Mouse (Mus musculus) midbrain, postnatal 0 days (tissue): ENCODE data around the gene Gpr176. TPM values are rescaled to one million over a fixed set of nuclear protein-coding genes. Genes with fewer than 3 reads are reported as not detected.
"Not testable (repeated sequence)": the region's sequence is repeated elsewhere in the genome, so short reads cannot be mapped to it uniquely, and the experiment has no call there.

ENCODE experiments used
- ATAC-seq: fragments of 200-750 bp; cut with Nextera tagmentation; 2 replicates; pipeline ENCODE4 v1.8.0; 2017; ENCODE audit warnings: moderate number of reproducible peaks, mild to moderate bottlenecking, moderate TSS enrichment, moderate library complexity; ENCODE audit not compliant: low FRiP score
- DNase-seq: peaks from one replicate; pipeline ENCODE4 v3.0.0-alpha.2; 2015; ENCODE audit warnings: low spot score
- H3K27ac ChIP-seq: fragments of 300-500 bp; sonication (generic); 2 replicates; pipeline ENCODE4 v1.5.1; 2014; ENCODE audit warnings: low read depth, mild to moderate bottlenecking, low read length, mixed read lengths
- H3K27me3 ChIP-seq: fragments of 300-500 bp; sonication (generic); 2 replicates; pipeline ENCODE4 v1.6.1; 2014; ENCODE audit warnings: low read length, control low read depth, mixed read lengths; ENCODE audit not compliant: insufficient read depth
- H3K36me3 ChIP-seq: fragments of 300-500 bp; sonication (generic); 2 replicates; pipeline ENCODE4 v1.6.1; 2014; ENCODE audit warnings: low read length, control low read depth, mixed read lengths; ENCODE audit not compliant: insufficient read depth
- H3K4me1 ChIP-seq: fragments of 300-500 bp; sonication (generic); 2 replicates; pipeline ENCODE4 v1.6.1; 2014; ENCODE audit warnings: mild to moderate bottlenecking, control low read depth, antibody characterized with exemption, low read length, mixed read lengths; ENCODE audit not compliant: insufficient read depth
- H3K4me2 ChIP-seq: fragments of 300-500 bp; sonication (generic); 2 replicates; pipeline ENCODE4 v1.6.1; 2014; ENCODE audit warnings: low read depth, mild to moderate bottlenecking, low read length, mixed read lengths; ENCODE audit not compliant: poor library complexity, severe bottlenecking
- H3K4me3 ChIP-seq: fragments of 300-500 bp; sonication (generic); 2 replicates; pipeline ENCODE4 v1.5.1; 2014; ENCODE audit warnings: low read depth, mild to moderate bottlenecking, low read length, moderate library complexity
- H3K9ac ChIP-seq: fragments of 300-500 bp; sonication (generic); replicated peaks from 2 replicates; pipeline ENCODE4 v1.6.1; 2014; ENCODE audit warnings: mild to moderate bottlenecking, low read length, moderate library complexity, mixed read lengths; ENCODE audit not compliant: poor library complexity, severe bottlenecking
- H3K9me3 ChIP-seq: fragments of 300-500 bp; sonication (generic); 2 replicates; pipeline ENCODE4 v1.6.1; 2016; ENCODE audit warnings: low read length, control low read depth
- CTCF ChIP-seq: IDR thresholded peaks from 2 replicates; pipeline ENCODE4 v1.5.1; 2016; ENCODE audit warnings: antibody characterized with exemption, mild to moderate bottlenecking
- WGBS: fragments of 180-500 bp; shearing (Covaris S2); extraction: QIAGEN DNeasy Blood & Tissue Kit; methylation state at CpG from one replicate; pipeline ENCODE4 v1.1.7; 2014; 5-methylcytosine and 5-hydroxymethylcytosine counted together
- polyA plus RNA-seq: library from polyadenylated mRNA; unstranded; fragments of >200 nt; fragmentation: Nextera tagmentation; extraction: Ambion mirVana; gene quantifications from 2 replicates; pipeline ENCODE4 v1.2.1, GENCODE M21; 2015
- total RNA-seq: library from RNA; depleted of rRNA; stranded (reverse); fragments of >200 nt; gene quantifications from 2 replicates; pipeline ENCODE4 v1.2.3, GENCODE M21; 2014

Gene Gpr176
- total and polyA plus RNA-seq, 2 experiments from 2014 or later, result 9.0 to 15.1 TPM

GRCm38 (mm10) chr2:118293583-118293982, 79.6 kb downstream of the Gpr176 start:
- Histone ChIP-seq H3K9ac (no peak overlapping the region), H3K4me3 (no peak overlapping the region), H3K4me2 (no peak overlapping the region), H3K27ac (0 out of 2 replicates have a peak overlapping the region, but pooled peaks have one; percentile 39), H3K4me1 (peaks cover 8% of the 10 kb centered on the region; the same call in 1 of the 2 replicates), H3K27me3 (no peaks in the 10 kb centered on the region), H3K36me3 (no peaks in the 10 kb centered on the region), H3K9me3 (no peaks in the 10 kb centered on the region)
- DNase-seq (no peak), ATAC-seq (no peak)
- WGBS, result 45% methylated on average over 5 of the region's 5 CpGs
- no peak for TF ChIP-seq CTCF

DNA sequence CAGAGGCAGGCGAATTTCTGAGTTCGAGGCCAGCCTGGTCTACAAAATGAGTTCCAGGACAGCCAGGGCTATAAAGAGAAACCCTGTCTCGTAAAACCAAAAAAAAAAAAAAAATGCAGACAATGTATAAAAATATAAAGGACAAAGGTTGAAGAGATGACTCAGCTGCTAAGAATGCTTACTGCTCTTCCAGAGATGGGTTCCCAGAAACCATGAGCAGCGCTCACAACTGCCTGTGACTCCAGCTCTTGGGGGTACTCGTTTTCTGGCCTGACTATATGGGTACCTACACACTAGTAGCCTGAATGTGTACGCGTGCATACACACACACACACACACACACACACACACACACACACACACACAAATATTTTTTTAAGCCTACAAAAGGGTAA, 84.2 kb downstream of the Gpr176 start:
- DNase-seq, H3K27me3 ChIP-seq, H3K4me3 ChIP-seq, H3K4me2 ChIP-seq, H3K36me3 ChIP-seq, H3K9ac ChIP-seq, H3K27ac ChIP-seq, ATAC-seq, H3K9me3 ChIP-seq, H3K4me1 ChIP-seq: not testable (repeated sequence)
- 90% methylated on average over 7 of the region's 7 CpGs for WGBS

DNA sequence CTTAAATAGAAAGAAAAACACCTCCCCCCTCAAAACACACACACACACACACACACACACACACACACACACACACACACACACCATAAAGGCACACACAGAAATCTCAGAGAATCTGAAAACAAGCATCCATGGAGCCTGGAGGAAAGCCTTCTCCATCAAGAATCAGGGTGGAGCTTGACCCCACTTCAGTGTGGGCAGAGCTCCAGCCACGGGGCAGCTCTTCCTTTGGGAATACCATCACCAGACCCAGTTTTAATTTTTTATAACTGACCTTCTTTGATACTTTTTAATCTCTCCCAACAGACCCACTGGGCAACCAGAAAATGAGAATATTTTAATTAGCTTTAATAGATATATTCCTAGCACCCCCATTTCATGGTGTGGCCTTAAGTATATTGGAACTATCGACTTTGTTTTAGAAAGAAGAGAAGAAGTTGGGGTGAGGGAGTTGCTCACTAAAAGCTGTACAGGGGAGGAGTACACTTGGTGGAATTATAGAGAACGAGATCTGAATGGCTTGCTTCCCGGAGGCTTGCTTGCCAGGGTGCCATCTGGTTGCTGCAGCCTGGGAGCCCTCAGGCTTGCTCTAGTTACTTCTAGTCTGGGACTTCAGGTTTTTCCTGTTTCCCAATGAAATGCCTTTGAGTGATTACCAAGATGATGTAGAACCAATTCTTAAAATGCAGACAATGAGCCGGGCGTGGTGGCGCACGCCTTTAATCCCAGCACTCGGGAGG, 84.7 kb downstream of the Gpr176 start:
- Histone ChIP-seq H3K27me3 (no peaks in the 10 kb centered on the region), H3K4me1 (no peaks in the 10 kb centered on the region), H3K36me3 (no peaks in the 10 kb centered on the region), H3K9me3 (no peaks in the 10 kb centered on the region), H3K27ac (no peak overlapping the region), H3K9ac (no peak overlapping the region), H3K4me2 (no peak overlapping the region), H3K4me3 (no peak overlapping the region)
- ATAC-seq (no peak), DNase-seq (no peak)
- WGBS, result 85% methylated on average over 9 of the region's 9 CpGs
- no peak for TF ChIP-seq CTCF

GRCm38 (mm10) chr2:118287678-118288077, 85.5 kb downstream of the Gpr176 start:
- DNase-seq, result no peak
- 62% methylated on average over 4 of the region's 4 CpGs for WGBS

GRCm38 (mm10) chr2:118282467-118282866, 90.8 kb downstream of the Gpr176 start:
- H3K27me3 ChIP-seq, result no peaks in the 10 kb centered on the region
- no peak overlapping the region for H3K4me3 ChIP-seq

More at GRCm38 (mm10) chr2:118287678-118288077, 85.5 kb downstream of the Gpr176 start:
- Histone ChIP-seq H3K4me1 (no peaks in the 10 kb centered on the region), H3K27me3 (no peaks in the 10 kb centered on the region), H3K9ac (no peak overlapping the region), H3K4me2 (no peak overlapping the region), H3K27ac (no peak overlapping the region), H3K36me3 (no peaks in the 10 kb centered on the region), H3K4me3 (no peak overlapping the region), H3K9me3 (no peaks in the 10 kb centered on the region)
- TF ChIP-seq CTCF, result no peak
- ATAC-seq, result no peak

GRCm38 (mm10) chr2:118278249-118278648, 95.0 kb downstream of the Gpr176 start:
- no peak for TF ChIP-seq CTCF
- DNase-seq (no peak), ATAC-seq (no peak)
- Histone ChIP-seq H3K4me2 (no peak overlapping the region), H3K27me3 (no peaks in the 10 kb centered on the region), H3K4me1 (no peaks in the 10 kb centered on the region), H3K9ac (no peak overlapping the region), H3K4me3 (no peak overlapping the region), H3K27ac (no peak overlapping the region), H3K36me3 (no peaks in the 10 kb centered on the region), H3K9me3 (no peaks in the 10 kb centered on the region)
- 91% methylated on average over 8 of the region's 8 CpGs for WGBS

More at GRCm38 (mm10) chr2:118282467-118282866, 90.8 kb downstream of the Gpr176 start:
- TF ChIP-seq CTCF, result no peak
- no peak for DNase-seq
- Histone ChIP-seq H3K27ac (no peak overlapping the region), H3K9ac (no peak overlapping the region), H3K36me3 (no peaks in the 10 kb centered on the region), H3K4me2 (no peak overlapping the region), H3K4me1 (no peaks in the 10 kb centered on the region), H3K9me3 (no peaks in the 10 kb centered on the region)
- WGBS, result 82% methylated on average over 3 of the region's 3 CpGs
- ATAC-seq, result no peak
